Mouse (Mus musculus): Measurements from ENCODE around the gene Gjb2. TPM values are rescaled to one million over a fixed set of nuclear protein-coding genes. Genes with fewer than 3 reads are reported as not detected.
A peak's percentile ranks its signal among the peaks of the same experiment; 100 is the strongest.

The Gjb2 gene
- polyA plus RNA-seq, 1 experiment from 2014 or later: 0.83 TPM

- H3K27ac ChIP-seq: peak within 1 kb of the TSS; percentile 15; the same call in 1 of the 2 replicates
- no peaks in the 10 kb centered on the region for H3K36me3 ChIP-seq (replicated peaks)
- under 1% methylated on average over 78 of the region's 79 CpGs for WGBS
- peak within 1 kb of the TSS; percentile 69 for H3K4me3 ChIP-seq
- peak; percentile 51 for DNase-seq (ENCODE audit: extremely low spot score, low spot score)
- H3K27me3 ChIP-seq (ENCODE audit: poor library complexity, severe bottlenecking): peaks cover 55% of the 10 kb centered on the region
- peaks cover 11% of the 10 kb centered on the region for H3K4me1 ChIP-seq
- no peaks in the 10 kb centered on the region for H3K9me3 ChIP-seq
Measured at GRCm38 (mm10) chr14:57057563-57058321, 46.8 kb downstream of the Gjb2 start, which contains the start of gene Gja3. Gene Gja3, minus strand, starts transcription at chr14:57058100.

DNA sequence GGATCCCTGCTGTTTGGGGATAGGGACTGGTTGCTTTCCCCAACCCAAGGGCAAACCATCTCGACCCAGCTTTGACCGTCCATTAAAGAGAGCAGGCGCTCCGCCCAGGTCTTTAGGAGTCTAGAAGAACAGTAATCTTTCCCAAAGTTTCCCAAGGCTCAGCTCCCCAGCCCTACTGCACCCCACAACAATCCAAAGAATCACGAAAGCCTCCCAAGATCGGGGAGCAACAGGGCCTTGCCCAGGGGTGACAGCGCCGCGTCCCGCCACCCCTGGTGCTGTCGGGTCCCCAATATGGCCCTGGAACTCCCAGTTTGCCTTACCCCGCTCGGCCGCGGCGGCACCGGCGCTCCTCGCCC is 47.3 kb downstream of the Gjb2 start:
- Histone ChIP-seq H3K4me3 (peak overlapping the region; percentile 69), H3K27ac (0 out of 2 replicates have a peak overlapping the region, but pooled peaks have one; percentile 15), H3K27me3 (ENCODE audit: poor library complexity, severe bottlenecking) (peaks cover 55% of the 10 kb centered on the region), H3K36me3 (replicated peaks) (no peaks in the 10 kb centered on the region), H3K4me1 (peaks cover 11% of the 10 kb centered on the region), H3K9me3 (no peaks in the 10 kb centered on the region)
- no peak for DNase-seq (ENCODE audit: extremely low spot score, low spot score)
- 4% methylated on average over 19 of the region's 19 CpGs for WGBS

DNA sequence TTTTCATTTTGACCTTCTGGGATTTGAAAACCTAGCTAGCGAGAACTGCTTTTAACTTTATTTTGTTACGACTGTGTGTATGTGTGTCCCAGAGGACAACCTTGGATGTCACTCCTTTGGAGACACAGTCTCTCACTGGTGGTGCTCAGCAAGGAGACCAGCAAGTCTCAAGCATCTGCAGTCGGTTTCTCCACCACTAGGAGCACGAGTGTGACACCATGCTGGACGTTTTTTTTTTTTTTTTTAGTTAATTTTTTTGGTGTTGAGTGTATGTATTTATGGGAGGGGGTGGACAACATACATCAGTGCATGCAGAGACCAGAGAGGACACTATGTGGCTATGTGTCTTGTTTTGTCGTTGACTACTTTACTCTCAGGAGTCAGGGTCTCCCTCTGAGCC is 51.8 kb downstream of the Gjb2 start:
- DNase-seq (ENCODE audit: extremely low spot score, low spot score): no peak
- 77% methylated on average over 6 of the region's 6 CpGs for WGBS

More for the DNA sequence above, 51.8 kb downstream of the Gjb2 start:
- Histone ChIP-seq H3K27ac (no peak overlapping the region), H3K4me3 (no peak overlapping the region), H3K9me3 (no peaks in the 10 kb centered on the region), H3K27me3 (ENCODE audit: poor library complexity, severe bottlenecking) (peaks cover 36% of the 10 kb centered on the region), H3K36me3 (replicated peaks) (no peaks in the 10 kb centered on the region), H3K4me1 (peaks cover 6% of the 10 kb centered on the region)

Other genes with a start within 250 kb of the Gjb2 start
- 64.4 and 70.6 TPM in 2 replicates for gene Zmym2, start 218.0 kb downstream of the Gjb2 start, polyA plus RNA-seq (2016; fragmentation: Nextera tagmentation; extraction: Ambion mirVana)
- gene Gja3, start 46.6 kb downstream of the Gjb2 start, polyA plus RNA-seq (2016; fragmentation: Nextera tagmentation; extraction: Ambion mirVana): 0.06 TPM in 1 of 2 replicates, not detected in the other
- not detected in 2 replicates for gene Gm4491, start 11.2 kb upstream of the Gjb2 start, polyA plus RNA-seq (2016; fragmentation: Nextera tagmentation; extraction: Ambion mirVana)
- 0.60 and 0.68 TPM in 2 replicates for gene Gjb6, start 28.9 kb upstream of the Gjb2 start, polyA plus RNA-seq (2016; fragmentation: Nextera tagmentation; extraction: Ambion mirVana)

Data from forebrain, embryonic 10.5 days (tissue).